Mouse (Mus musculus) cerebellum, postnatal 36 days (tissue): ENCODE measurements around the gene Fam221a.
A peak's percentile ranks its signal among the peaks of the same experiment; 100 is the strongest.
"Not testable (repeated sequence)": the region's sequence is repeated elsewhere in the genome, so short reads cannot be mapped to it uniquely, and the experiment has no call there.

Experiments used
- DNase-seq, 2 experiments: peaks; one replicate each; pipeline ENCODE4 v3.0.0; 2021 to 2022; ENCODE audit warnings: mixed read lengths in 2 of 2

The Fam221a gene

DNA sequence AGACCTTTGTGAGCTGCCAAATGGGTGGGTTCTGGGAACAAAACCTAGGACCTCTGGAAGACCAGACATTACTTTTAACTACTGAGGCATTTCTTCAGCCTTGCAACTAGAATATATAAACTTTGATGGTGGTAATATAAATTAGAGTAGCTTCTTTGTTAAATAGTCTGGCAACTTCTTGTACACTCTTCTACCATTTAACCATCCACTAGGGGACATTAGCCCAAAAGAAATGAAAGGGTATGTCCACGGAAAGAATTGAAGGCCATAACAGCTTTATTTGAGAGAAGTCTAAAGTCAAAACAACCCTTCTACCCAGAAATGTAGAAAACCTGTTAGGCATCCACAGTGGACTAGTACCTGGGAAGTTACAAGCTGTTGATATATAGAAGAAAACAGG, 26.7 kb downstream of the Fam221a start:
- no peak for DNase-seq

DNA sequence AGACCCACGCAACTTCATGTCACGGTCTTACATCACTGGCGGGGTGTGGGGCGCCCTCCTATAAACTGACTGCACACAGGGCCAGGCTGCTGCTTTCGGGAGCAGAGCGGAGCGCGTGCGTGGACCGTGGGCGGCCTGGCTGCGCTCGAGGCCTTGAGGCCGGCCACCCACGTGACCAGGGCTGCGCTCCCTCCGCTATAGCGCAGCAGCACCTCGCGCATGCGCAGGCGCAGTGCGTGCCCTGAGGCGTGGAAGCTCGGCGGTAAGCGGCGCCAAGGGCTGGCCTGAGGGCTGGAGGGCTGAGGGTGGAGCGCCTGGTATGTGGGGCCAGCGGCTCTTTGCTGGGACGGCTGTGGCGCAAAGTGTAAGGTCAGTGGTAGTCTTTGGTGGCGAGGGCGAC, 27.8 kb downstream of the Fam221a start, which contains the start of gene Stk31:
Gene Stk31, plus strand, starts transcription at position 289 of the 400 bp plus-strand sequence.
- peak in 1 of 2 experiments; percentile 18 for DNase-seq

DNA sequence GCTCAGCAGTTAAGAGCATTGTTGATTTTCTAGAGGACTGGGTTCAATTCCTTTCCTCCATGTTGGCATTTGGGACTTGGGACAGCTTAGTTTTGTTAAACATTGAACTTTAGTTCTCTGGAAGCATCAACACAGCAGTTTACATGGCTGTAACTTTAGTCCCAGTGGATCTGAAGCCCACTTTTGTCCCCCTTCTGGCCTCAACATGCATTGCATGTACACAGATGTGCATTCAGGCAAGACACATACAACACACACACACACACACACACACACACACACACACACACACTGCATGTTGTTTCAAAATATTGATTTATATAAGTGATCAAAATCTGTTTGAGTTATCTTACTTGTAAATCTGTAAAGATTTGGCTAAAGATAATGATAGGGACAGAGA, 29.9 kb downstream of the Fam221a start:
- DNase-seq = no peak

DNA sequence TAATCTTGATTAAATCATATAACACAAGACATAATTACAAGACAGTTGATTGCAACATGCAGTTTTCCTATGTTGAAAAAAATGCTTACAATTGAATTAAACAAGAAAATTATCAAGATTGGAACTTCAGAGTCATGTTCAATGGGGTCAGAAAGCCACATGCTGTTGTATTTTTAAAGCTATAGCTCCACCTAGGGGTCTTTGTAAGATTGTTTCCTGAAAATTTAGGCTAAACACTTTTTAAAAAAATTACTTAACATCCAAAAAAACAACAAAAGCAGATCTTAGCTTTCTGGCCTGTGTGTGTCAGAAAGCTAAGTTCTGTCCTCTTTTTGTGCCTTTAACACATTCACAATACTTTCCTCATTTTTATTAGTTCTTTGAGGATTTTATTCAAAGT, 30.8 kb downstream of the Fam221a start:
- no peak for DNase-seq

DNA sequence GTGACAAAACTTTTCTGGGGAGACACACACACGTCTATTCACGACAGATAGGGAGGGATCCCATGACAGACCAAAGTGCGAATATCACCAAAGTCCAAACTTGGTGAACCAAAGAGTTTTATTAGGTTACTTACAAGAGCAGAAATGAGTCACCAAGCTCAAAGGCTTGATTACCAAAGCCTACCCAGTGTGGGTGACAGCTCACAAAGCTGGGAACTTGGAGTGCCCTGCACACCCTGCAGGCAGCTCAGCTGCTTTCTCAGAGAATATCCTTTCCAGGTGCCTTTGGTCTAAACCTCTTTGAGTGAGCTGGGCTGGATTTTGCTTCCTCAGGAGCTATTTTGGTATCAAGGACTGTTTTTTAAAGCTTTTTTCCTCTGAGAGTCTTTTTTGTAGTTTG, 43.3 kb downstream of the Fam221a start:
- no peak for DNase-seq

DNA sequence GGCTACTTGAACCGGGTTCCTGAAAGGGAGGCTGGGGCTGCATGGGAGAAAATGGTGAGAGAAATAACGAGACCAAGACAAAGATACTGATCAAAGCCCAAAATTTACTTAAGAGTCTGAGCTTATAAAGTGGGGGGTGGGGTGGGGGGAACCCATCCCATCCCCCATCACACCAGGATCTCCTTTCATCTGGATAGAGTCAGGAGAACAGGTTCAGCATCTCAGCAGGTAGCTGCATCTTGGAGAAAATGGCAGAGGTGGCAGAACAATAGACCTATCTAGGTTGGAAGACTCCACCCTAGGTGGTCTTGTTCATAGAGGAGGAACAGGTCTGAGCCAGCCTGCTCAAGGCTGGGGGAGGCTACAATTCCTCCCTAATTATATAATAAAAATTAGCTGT, 45.4 kb downstream of the Fam221a start:
- not testable (repeated sequence) for DNase-seq

DNA sequence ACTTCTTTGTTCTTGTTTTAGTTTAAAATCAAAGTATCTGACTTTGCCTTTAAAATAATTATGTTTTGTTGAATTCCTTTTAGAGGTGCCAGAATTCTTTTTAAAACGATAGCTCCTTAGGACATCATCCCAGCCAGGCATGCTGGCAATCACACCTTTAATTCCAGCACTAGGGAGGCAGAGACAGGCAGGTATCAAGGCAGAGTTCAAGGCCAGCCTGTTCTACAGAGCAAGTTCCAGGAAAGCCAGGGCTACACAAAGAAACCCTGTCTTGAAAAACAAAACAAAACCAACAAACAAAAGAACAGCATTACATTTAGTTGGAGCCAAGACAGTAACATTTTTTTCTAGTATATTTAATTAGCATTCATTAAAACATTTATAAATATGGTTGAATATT, 48.4 kb downstream of the Fam221a start:
- DNase-seq = no peak

DNA sequence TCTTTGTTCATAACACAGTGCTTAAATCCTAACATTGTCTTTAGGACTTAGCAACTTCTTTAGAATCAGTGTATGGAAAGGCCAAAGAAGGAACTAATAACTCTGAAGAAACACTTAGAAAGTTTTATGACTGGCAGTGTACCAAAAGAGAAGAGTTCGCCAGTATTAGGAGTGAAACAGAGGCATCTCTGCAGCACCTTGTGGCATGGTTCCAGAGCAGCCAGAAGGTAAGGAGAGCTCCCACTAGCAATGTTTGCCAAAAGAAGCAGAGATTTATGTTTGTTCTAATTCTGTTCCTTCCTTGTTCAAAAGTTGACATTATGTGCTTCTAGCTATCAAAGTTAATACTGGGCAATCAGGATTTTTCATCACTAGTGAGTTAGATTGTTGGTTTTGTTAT, 69.8 kb downstream of the Fam221a start:
- DNase-seq = no peak
